Mouse (Mus musculus) bone marrow macrophage, adult 2 months (primary cell): ENCODE data around the gene Glt8d2. TPM values are rescaled to one million over a fixed set of nuclear protein-coding genes. Genes with fewer than 3 reads are reported as not detected.
A peak's percentile ranks its signal among the peaks of the same experiment; 100 is the strongest.
"Not testable (repeated sequence)": the region's sequence is repeated elsewhere in the genome, so short reads cannot be mapped to it uniquely, and the experiment has no call there.

Source experiments
- H3K27ac ChIP-seq: 2 replicates; pipeline ENCODE4 v1.5.1; 2012; ENCODE audit warnings: low read depth, low read length; ENCODE audit not compliant: insufficient read depth
- H3K4me1 ChIP-seq: 2 replicates; pipeline ENCODE4 v1.6.1; 2012; ENCODE audit warnings: low read length; ENCODE audit not compliant: control insufficient read depth, insufficient read depth
- H3K4me3 ChIP-seq: 2 replicates; pipeline ENCODE4 v1.5.1; 2012; ENCODE audit warnings: mild to moderate bottlenecking, low read length, moderate library complexity; ENCODE audit not compliant: insufficient read depth
- CTCF ChIP-seq: IDR thresholded peaks from 2 replicates; pipeline ENCODE4 v1.5.1; 2012; ENCODE audit warnings: low read depth, mild to moderate bottlenecking, low read length, moderate library complexity
- POLR2A ChIP-seq: IDR thresholded peaks from 2 replicates; pipeline ENCODE4 v1.6.1; 2012; ENCODE audit warnings: mild to moderate bottlenecking, low read depth, low read length, borderline replicate concordance
- polyA plus RNA-seq: library from polyadenylated mRNA; stranded (reverse); fragments of >200 nt; gene quantifications from 2 replicates; pipeline ENCODE4 v1.2.4, GENCODE M21; 2012; ENCODE audit not compliant: missing spikeins, insufficient read depth, insufficient read length

Gene Glt8d2
- polyA plus RNA-seq, 1 experiment, result not detected

GRCm38 (mm10) chr10:82630497-82630896, 60.0 kb downstream of the Glt8d2 start:
- Histone ChIP-seq H3K27ac (no peak overlapping the region), H3K4me1 (peaks cover 16% of the 10 kb centered on the region), H3K4me3 (peak overlapping the region; percentile 97)
- TF ChIP-seq POLR2A (no peak), CTCF (no peak)

DNA sequence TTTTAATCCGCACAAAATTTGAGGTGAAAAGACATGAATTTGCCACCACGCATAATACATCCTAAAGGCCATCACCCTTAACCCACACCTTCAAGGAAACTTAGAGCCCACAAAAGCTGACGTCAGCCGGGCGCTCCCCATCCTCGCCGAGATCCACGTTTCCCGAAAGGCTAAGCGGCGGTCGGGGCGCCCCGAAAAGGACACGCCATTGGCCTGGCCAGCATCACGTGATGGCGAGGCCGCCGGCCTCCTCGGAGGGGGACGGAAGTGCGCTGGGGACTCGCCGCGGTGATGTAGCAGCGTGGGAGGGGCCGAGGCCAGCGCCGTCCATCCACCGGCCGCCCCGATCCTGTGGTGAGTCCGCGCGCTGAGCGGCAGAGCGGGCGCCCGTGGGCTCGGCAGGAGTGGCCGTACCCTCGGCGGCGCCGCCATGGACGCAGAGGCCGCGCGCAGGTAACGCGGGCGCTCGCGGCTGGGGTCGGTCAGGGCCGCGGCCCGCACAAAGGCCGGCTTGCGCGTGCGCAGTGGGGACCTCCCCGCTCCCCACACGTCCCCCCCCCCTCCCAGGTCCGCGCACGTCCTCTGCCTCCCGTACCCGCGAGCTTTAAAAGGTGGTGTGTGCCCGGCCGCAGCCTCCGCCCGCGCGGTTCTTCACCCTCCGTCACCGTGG, 60.7 kb downstream of the Glt8d2 start, which contains the start of gene Tdg:
Gene Tdg, plus strand, starts transcription at position 243 of the 670 bp plus-strand sequence.
- peaks cover 16% of the 10 kb centered on the region for H3K4me1 ChIP-seq
- peak within 1 kb of the TSS; percentile 97 for H3K4me3 ChIP-seq
- H3K27ac ChIP-seq, result peak within 1 kb of the TSS; percentile 50

DNA sequence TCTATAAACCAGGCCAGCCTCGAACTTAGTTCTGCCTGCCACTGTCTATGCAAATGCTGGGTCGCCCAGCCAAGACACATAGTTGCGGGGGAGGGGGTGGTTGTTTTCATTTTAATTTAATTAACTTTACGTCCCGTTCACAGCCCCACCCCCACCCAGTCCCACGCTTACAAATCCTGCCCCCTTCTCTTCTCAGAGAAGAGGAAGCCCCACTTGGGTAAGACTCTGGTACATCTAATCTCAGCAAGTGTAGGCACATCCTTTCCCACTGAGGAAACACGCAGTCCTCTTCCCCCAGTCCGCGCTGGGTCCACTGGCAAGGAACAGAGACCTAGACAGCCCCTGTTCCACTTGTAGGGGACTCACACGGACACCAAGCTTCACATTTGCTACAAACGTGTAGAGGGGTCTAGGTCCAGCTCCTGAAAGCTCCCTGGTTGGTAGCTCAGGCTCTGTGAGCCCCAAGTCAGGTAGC, 61.3 kb downstream of the Glt8d2 start:
- peak overlapping the region; percentile 37 for H3K27ac ChIP-seq
- H3K4me1 ChIP-seq, result peaks cover 13% of the 10 kb centered on the region
- no peak for TF ChIP-seq CTCF
- no peak for TF ChIP-seq POLR2A
- H3K4me3 ChIP-seq, result peak overlapping the region; percentile 62

- H3K4me1 ChIP-seq, result not testable (repeated sequence)
- Histone ChIP-seq H3K27ac (peak overlapping the region; percentile 79), H3K4me3 (peak overlapping the region; percentile 72)
Measured at GRCm38 (mm10) chr10:82623553-82623932, 66.9 kb downstream of the Glt8d2 start.

- H3K27ac ChIP-seq, result peak within 1 kb of the TSS; percentile 79
- TF ChIP-seq POLR2A (peak; percentile 55; the same call in 1 of the 2 replicates), CTCF (no peak)
- H3K4me3 ChIP-seq, result peak within 1 kb of the TSS; percentile 72
- H3K4me1 ChIP-seq, result peaks cover 2% of the 10 kb centered on the region
Measured at GRCm38 (mm10) chr10:82622671-82623552, 67.5 kb downstream of the Glt8d2 start, which contains the start of gene 1190007I07Rik. Gene 1190007I07Rik (minus strand): TSS chr10:82623228.

- Histone ChIP-seq H3K4me3 (peak overlapping the region; percentile 72), H3K4me1 (peaks cover 4% of the 10 kb centered on the region), H3K27ac (no peak overlapping the region)
- TF ChIP-seq CTCF (no peak), POLR2A (no peak)
Measured at GRCm38 (mm10) chr10:82622235-82622634, 68.2 kb downstream of the Glt8d2 start.

Other genes starting within 250 kb of the Glt8d2 start
- gene Gm1553, start 198.0 kb downstream of the Glt8d2 start, polyA plus RNA-seq, result not detected in 2 replicates
- 18.5 and 18.6 TPM in 2 replicates for gene 1190007I07Rik, start 67.4 kb downstream of the Glt8d2 start, polyA plus RNA-seq
- 18.8 and 25.6 TPM in 2 replicates for gene Tdg, start 60.8 kb downstream of the Glt8d2 start, polyA plus RNA-seq
- gene Hcfc2, start 5.5 kb upstream of the Glt8d2 start, polyA plus RNA-seq, result 13.2 and 15.5 TPM in 2 replicates
- gene Nfyb, start 73.5 kb upstream of the Glt8d2 start, polyA plus RNA-seq, result 17.1 and 19.1 TPM in 2 replicates
- 82.9 and 88.9 TPM in 2 replicates for gene Txnrd1, start 143.3 kb upstream of the Glt8d2 start, polyA plus RNA-seq
- gene Eid3, start 176.0 kb upstream of the Glt8d2 start, polyA plus RNA-seq, result 3.5 and 4.3 TPM in 2 replicates